Mouse (Mus musculus) thymus, adult 2 months (tissue): Measurements from ENCODE around the gene Snd1. TPM values are rescaled to one million over a fixed set of nuclear protein-coding genes. Genes with fewer than 3 reads are reported as not detected.

Source experiments
- DNase-seq: peaks from one replicate; pipeline ENCODE4 v3.0.0; 2021
- H3K27ac ChIP-seq: fragments of 200-500 bp; 2 replicates; pipeline ENCODE4 v1.5.1; 2012; ENCODE audit warnings: low read length, control low read depth; ENCODE audit not compliant: control insufficient read depth, insufficient read depth
- H3K27me3 ChIP-seq: fragments of 200-500 bp; 2 replicates; pipeline ENCODE4 v1.6.1; 2012; ENCODE audit warnings: mild to moderate bottlenecking, low read length, moderate library complexity, mixed read lengths; ENCODE audit not compliant: control insufficient read depth, insufficient read depth
- H3K36me3 ChIP-seq: fragments of 200-500 bp; 2 replicates; pipeline ENCODE4 v1.6.1; 2012; ENCODE audit warnings: mild to moderate bottlenecking, low read length, moderate library complexity; ENCODE audit not compliant: control insufficient read depth, insufficient read depth
- H3K4me1 ChIP-seq: fragments of 200-500 bp; replicated peaks from 2 replicates; pipeline ENCODE4 v1.6.1; 2012; ENCODE audit warnings: low read length; ENCODE audit not compliant: control insufficient read depth, insufficient read depth
- H3K4me3 ChIP-seq: fragments of 200-500 bp; 2 replicates; pipeline ENCODE4 v1.5.1; 2012; ENCODE audit warnings: mild to moderate bottlenecking, low read length, control low read depth, moderate library complexity; ENCODE audit not compliant: control insufficient read depth, insufficient read depth
- CTCF ChIP-seq: fragments of 200-500 bp; IDR thresholded peaks from 2 replicates; pipeline ENCODE4 v1.5.1; 2012; ENCODE audit warnings: mild to moderate bottlenecking, control low read depth, low read length, moderate library complexity, borderline replicate concordance; ENCODE audit not compliant: control insufficient read depth, poor library complexity, insufficient read depth; ENCODE audit errors: extremely low read depth
- POLR2A ChIP-seq: fragments of 200-500 bp; IDR thresholded peaks from 2 replicates; pipeline ENCODE4 v1.6.1; 2012; ENCODE audit warnings: mild to moderate bottlenecking, low read length, control low read depth, moderate library complexity; ENCODE audit not compliant: control insufficient read depth, poor library complexity, insufficient read depth; ENCODE audit errors: extremely low read depth
- WGBS: fragments of 180-500 bp; shearing (Covaris S2); methylation state at CpG from one replicate; pipeline ENCODE4 v1.1.7; 2018; 5-methylcytosine and 5-hydroxymethylcytosine counted together
- polyA plus RNA-seq: library from polyadenylated mRNA; depleted of rRNA; stranded (reverse); fragments of >200 nt; gene quantifications from 2 replicates; pipeline ENCODE4 v1.2.3, GENCODE M21; 2012

Snd1 gene
- polyA plus RNA-seq, 1 experiment: 79.3 TPM

DNA sequence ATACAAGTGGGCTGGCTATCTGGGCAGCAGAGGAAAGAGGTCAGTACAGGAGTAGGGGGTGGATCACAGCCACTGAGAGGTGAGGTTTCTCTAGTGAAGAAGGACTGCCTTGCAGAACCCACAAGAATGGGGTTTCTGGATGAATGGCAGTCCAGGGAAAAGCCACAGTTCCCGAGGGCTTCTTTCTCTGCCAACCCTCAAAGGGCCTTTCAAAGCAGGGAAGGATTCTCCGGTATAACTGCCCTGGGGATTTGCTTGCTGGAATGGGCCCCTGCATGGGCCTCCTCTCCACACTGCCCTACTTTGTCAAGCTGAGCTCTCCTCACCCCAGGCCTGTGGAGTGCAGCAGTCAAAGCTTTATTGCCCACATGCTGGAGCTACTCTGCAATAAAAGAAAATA is 378.7 kb downstream of the Snd1 start:
- H3K4me1 ChIP-seq: no peaks in the 10 kb centered on the region
- H3K27ac ChIP-seq: no peak overlapping the region
- 98% methylated on average over 2 of the region's 2 CpGs for WGBS
- TF ChIP-seq POLR2A: no peak
- TF ChIP-seq CTCF: no peak
- no peaks in the 10 kb centered on the region for H3K36me3 ChIP-seq
- DNase-seq: no peak
- H3K4me3 ChIP-seq: no peak overlapping the region
- no peaks in the 10 kb centered on the region for H3K27me3 ChIP-seq

DNA sequence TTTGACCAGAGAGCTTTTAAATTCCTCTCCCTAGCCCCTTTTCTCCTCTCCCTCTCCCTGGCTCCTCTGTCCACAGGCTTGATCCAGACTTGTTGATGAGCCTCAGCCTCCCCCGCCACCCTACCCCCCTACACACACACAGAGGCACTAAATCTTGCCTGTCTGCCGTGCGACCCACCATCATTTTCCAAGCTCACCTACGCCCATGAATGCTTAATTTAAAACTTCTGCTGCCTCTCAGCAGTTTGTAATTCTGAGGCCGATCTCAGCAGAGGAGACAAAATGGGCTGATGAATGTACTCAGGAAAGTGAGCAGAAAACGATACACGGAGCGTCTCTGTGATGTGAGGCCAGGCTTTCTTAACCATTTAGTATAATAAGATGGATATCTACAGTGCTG is 379.7 kb downstream of the Snd1 start:
- no peaks in the 10 kb centered on the region for H3K4me1 ChIP-seq
- TF ChIP-seq CTCF (no peak), POLR2A (no peak)
- no peaks in the 10 kb centered on the region for H3K36me3 ChIP-seq
- over 99% methylated on average over 8 of the region's 8 CpGs for WGBS
- no peak overlapping the region for H3K4me3 ChIP-seq
- no peaks in the 10 kb centered on the region for H3K27me3 ChIP-seq
- DNase-seq: no peak
- no peak overlapping the region for H3K27ac ChIP-seq

DNA sequence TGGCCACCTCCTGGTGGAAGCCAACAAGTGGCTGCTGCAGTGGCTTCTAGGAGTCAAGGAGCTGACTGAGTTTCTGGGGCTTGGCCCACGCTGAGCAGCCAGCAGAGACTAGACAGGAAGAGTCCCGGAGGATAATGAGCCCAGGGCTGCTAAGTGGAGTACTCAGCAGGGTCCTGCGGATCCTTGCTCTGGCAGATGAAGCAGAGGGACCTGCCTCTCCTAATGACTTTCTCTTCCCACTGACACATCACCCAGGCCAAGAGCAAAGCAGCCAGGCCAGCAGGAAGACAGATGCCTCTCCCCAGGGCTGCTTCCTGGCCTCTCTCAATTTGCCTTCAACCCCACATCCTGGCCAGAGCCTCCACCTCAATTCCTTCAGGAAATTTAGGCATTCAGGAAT is 380.5 kb downstream of the Snd1 start:
- DNase-seq: no peak
- Histone ChIP-seq H3K36me3 (no peaks in the 10 kb centered on the region), H3K27me3 (no peaks in the 10 kb centered on the region), H3K27ac (no peak overlapping the region), H3K4me1 (no peaks in the 10 kb centered on the region), H3K4me3 (no peak overlapping the region)
- WGBS: 94% methylated on average over 3 of the region's 3 CpGs
- TF ChIP-seq CTCF: no peak
- TF ChIP-seq POLR2A: no peak

- no peaks in the 10 kb centered on the region for H3K36me3 ChIP-seq
- no peak overlapping the region for H3K27ac ChIP-seq
- TF ChIP-seq CTCF (no peak), POLR2A (no peak)
- 90% methylated on average over 4 of the region's 4 CpGs for WGBS
- no peaks in the 10 kb centered on the region for H3K4me1 ChIP-seq
- H3K27me3 ChIP-seq: no peaks in the 10 kb centered on the region
- no peak for DNase-seq
- no peak overlapping the region for H3K4me3 ChIP-seq
Observed at GRCm38 (mm10) chr6:28856789-28857188, 381.9 kb downstream of the Snd1 start.

DNA sequence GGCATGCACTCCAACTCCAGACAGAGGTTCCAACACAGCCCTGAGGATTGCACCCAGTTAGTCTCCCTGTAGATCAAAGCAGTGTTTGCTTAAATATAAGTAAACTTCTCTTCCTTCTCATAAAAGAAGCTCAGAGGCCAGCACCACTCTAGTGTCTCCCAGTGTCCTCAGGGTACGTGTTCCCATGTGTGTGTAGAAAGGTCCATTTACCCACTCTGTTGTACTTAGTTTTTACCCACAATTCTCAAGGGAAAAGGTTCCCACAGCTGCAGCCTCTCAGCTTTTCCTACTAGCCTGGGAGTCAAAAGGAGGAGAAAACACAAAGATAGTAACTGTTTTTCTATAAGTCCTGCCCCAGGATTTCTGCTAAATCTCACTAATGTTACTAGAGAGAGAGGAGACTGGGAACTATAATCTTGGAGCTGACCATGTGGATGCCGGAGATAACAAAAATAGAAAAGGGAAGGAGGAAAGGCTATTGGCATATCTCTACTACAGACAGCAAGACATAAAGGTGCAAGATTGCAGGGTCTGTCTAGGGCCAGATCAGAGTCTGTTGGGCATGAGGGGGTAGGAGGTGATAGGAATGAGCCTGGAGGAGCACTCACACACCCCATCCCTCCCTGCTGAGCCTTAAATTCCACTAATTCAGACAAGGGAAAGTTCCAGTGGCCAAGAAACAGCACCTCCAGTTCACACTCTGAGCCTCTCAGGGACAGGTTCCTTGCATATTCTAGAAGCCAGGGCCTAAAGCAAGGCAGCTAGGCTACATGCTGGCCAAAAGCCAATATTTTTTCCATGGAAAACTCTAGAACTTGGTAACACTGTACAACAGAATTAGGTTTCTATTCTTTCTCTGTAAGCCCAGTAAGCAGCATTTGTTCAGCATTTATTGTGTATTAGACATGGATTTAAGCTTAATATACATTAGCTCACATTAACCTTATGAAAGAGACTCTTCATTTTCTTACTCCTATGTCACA is 382.6 kb downstream of the Snd1 start:
- no peaks in the 10 kb centered on the region for H3K27me3 ChIP-seq
- WGBS: 89% methylated on average over 2 of the region's 2 CpGs
- H3K27ac ChIP-seq: no peak overlapping the region
- H3K4me3 ChIP-seq: no peak overlapping the region
- H3K4me1 ChIP-seq: no peaks in the 10 kb centered on the region
- TF ChIP-seq CTCF: no peak
- TF ChIP-seq POLR2A: no peak
- no peak for DNase-seq
- H3K36me3 ChIP-seq: no peaks in the 10 kb centered on the region

GRCm38 (mm10) chr6:28859094-28859493 is 384.2 kb downstream of the Snd1 start:
- TF ChIP-seq POLR2A (no peak), CTCF (no peak)
- 94% methylated on average over 2 of the region's 2 CpGs for whole genome bisulfite sequencing
- no peaks in the 10 kb centered on the region for H3K36me3 ChIP-seq
- H3K27ac ChIP-seq: no peak overlapping the region
- DNase-seq: no peak
- H3K4me1 ChIP-seq: no peaks in the 10 kb centered on the region
- H3K4me3 ChIP-seq: no peak overlapping the region
- no peaks in the 10 kb centered on the region for H3K27me3 ChIP-seq
